In the genomic region with DNA sequence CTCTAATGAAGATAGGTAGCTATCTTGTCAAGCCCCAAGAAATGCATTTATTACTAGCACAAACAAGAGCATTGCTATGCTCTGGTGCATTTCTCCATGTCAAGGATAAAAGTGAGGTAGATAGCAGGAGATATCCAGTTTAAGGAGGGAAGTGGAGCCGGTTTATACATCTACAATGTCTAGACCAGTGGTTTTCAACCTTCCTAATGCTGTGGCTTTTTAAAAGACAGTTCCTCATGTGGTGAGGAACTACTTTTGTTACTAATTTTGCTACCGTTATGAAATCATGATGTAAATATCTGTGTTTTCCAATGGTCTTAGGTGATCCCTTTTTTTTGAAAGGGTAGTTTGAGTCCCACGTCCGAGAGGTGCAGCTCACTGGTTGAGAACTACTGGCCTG, we compare ENCODE assay signal across 32 mouse cellular contexts. TPM values are rescaled to one million over a fixed set of nuclear protein-coding genes. Genes with fewer than 3 reads are reported as not detected.
"Had no signal": no experiment of that assay in that cellular context is flagged by ENCODE, and none has a peak within 500 bp of the region (broad histone marks: within the 10 kb centered on the region; RNA-seq: fewer than 3 reads in every experiment).

No protein-coding gene starts in this region.

- H3K27ac ChIP-seq: gastrocnemius, adult 2 months; heart, embryonic 10.5 days; hindbrain, embryonic 10.5 days; hindbrain, embryonic 12.5 days; hindbrain, embryonic 14.5 days; intestine, embryonic 15.5 days; kidney, embryonic 15.5 days; kidney, postnatal 0 days; left cerebral cortex, adult 2 months; limb, embryonic 10.5 days; limb, embryonic 12.5 days; liver, embryonic 13.5 days had no signal

- H3K4me3 ChIP-seq: gastrocnemius, adult 2 months; heart, embryonic 10.5 days; heart, embryonic 12.5 days; hindbrain, embryonic 10.5 days; hindbrain, embryonic 12.5 days; intestine, embryonic 15.5 days; kidney, embryonic 15.5 days; left cerebral cortex, adult 2 months; limb, embryonic 10.5 days; limb, embryonic 12.5 days; liver, embryonic 13.5 days had no signal

- H3K9me3 ChIP-seq: heart, embryonic 10.5 days; heart, embryonic 12.5 days; hindbrain, embryonic 10.5 days; hindbrain, embryonic 12.5 days; intestine, embryonic 15.5 days; kidney, embryonic 15.5 days; limb, embryonic 10.5 days; limb, embryonic 12.5 days; liver, embryonic 13.5 days had no signal

- DNase-seq: gastrocnemius, adult 2 months; gastrocnemius, postnatal 10 days; gastrocnemius, postnatal 25 days; heart, adult 11 months; heart, postnatal 10 days; heart, postnatal 4 days; kidney, adult 11 months; kidney, adult 2 months; kidney, adult 9 months; kidney, postnatal 14 days; kidney, postnatal 36 days; layer of hippocampus, adult 9-11 months; liver; liver, embryonic 13.5 days had no signal

- H3K9ac ChIP-seq: heart, embryonic 12.5 days; hindbrain, embryonic 12.5 days; hindbrain, embryonic 14.5 days; intestine, embryonic 15.5 days; kidney, embryonic 15.5 days; limb, embryonic 12.5 days had no signal

- ATAC-seq: hindbrain, embryonic 16.5 days; inflammation-experienced regulatory T-cells, adult 6 months; intestine, embryonic 15.5 days had no signal

- H3K36me3 ChIP-seq: heart, embryonic 10.5 days; hindbrain, embryonic 12.5 days; intestine, embryonic 15.5 days; kidney, embryonic 15.5 days; liver, embryonic 13.5 days had no signal

- H3K27me3 ChIP-seq: heart, embryonic 12.5 days; hindbrain, embryonic 12.5 days; intestine, embryonic 15.5 days; kidney, embryonic 15.5 days; limb, embryonic 12.5 days; liver, embryonic 13.5 days had no signal

- H3K4me1 ChIP-seq: heart, embryonic 10.5 days; heart, embryonic 12.5 days; hindbrain, embryonic 10.5 days; hindbrain, embryonic 12.5 days; intestine, embryonic 15.5 days; kidney, embryonic 15.5 days; limb, embryonic 10.5 days; limb, embryonic 12.5 days; liver, embryonic 13.5 days had no signal

- H3K4me2 ChIP-seq: heart, embryonic 12.5 days; hindbrain, embryonic 12.5 days; hindbrain, embryonic 14.5 days; intestine, embryonic 15.5 days; kidney, embryonic 15.5 days; limb, embryonic 12.5 days; liver, embryonic 11.5 days; liver, embryonic 13.5 days had no signal

RNA-seq across cellular contexts. Expression of gene Gpc5, which starts 37.8 kb away (rescaled TPM):
- total RNA-seq: gastrocnemius, adult 2 months; gastrocnemius, postnatal 25 days; gastrocnemius, postnatal 4 days; heart, adult 8-10 months; heart, postnatal 10 days; heart, postnatal 25 days; heart, postnatal 4 days had no signal
- polyA plus RNA-seq: inflammation-experienced regulatory T-cells, adult 6 months; large intestine, adult 2 months had no signal
